Mouse (Mus musculus): ENCODE data around the gene Olfr543. TPM values are rescaled to one million over a fixed set of nuclear protein-coding genes. Genes with fewer than 3 reads are reported as not detected.
"Not testable (repeated sequence)": the region's sequence is repeated elsewhere in the genome, so short reads cannot be mapped to it uniquely, and the experiment has no call there.

The Olfr543 gene
- total and polyA plus RNA-seq, 2 experiments from 2014 or later = 0.23 TPM; not detected in 1

DNA sequence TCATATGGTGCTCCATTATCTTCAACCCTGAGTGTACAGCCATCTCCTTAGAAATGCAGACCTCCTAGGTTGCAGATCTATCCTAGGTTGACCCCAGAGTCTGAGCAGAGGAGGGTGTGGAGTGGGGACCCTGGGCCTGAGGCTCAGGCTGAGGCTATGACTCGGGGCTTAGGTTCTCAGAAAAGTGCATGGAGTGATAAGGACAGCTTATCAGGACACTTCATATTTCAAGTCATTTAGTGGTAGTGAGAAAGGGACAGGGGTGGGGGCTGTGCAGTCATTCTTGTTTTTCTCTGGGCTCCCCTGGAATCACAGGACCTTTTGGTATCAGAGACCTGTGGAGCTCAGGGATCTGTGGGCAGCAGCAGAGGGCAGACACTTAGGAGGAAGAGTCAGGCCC lies 4.6 kb upstream of the Olfr543 start:
- Histone ChIP-seq H3K9me3 (ENCODE audit: low read length) (no peaks in the 10 kb centered on the region), H3K36me3 (ENCODE audit: insufficient read depth) (no peaks in the 10 kb centered on the region), H3K9ac (no peak overlapping the region), H3K4me3 (ENCODE audit: low read depth, low read length) (no peak overlapping the region), H3K4me1 (ENCODE audit: insufficient read depth) (no peaks in the 10 kb centered on the region), H3K4me2 (ENCODE audit: low read depth) (no peak overlapping the region), H3K27me3 (ENCODE audit: insufficient read depth, low read length) (no peaks in the 10 kb centered on the region), H3K27ac (ENCODE audit: low read depth, low read length) (no peak overlapping the region)
- DNase-seq (no peak), ATAC-seq (no peak)
- TF ChIP-seq CTCF (IDR thresholded peaks at IDR 0.05; ENCODE audit: low read depth) = no peak
- 90% methylated on average over 1 of the region's 1 CpGs for WGBS

DNA sequence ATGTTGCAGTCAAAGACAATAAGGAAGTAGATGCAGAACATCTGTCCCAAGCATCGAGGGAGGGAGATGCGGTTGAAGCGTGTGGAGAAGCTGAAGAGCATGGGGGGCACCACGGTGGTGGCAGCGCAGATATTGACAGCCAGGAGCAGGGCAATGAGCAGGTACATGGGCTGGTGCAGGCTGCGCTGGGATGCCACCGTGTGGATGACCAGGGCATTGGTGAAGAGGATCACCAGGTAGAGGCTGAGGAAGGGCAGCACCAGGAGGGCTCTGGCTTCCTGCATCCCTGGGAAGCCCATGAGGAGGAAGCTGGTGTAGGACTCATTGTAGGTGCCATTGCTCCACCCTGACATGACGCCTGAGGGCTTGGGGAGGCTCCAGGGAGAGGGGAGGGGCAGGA lies 3.3 kb upstream of the Olfr543 start:
- not testable (repeated sequence) for H3K4me3 ChIP-seq (ENCODE audit: low read depth, low read length); DNase-seq; H3K9ac ChIP-seq; H3K27ac ChIP-seq (ENCODE audit: low read depth, low read length); H3K9me3 ChIP-seq (ENCODE audit: low read length); ATAC-seq; H3K4me2 ChIP-seq (ENCODE audit: low read depth); H3K4me1 ChIP-seq (ENCODE audit: insufficient read depth); H3K36me3 ChIP-seq (ENCODE audit: insufficient read depth); H3K27me3 ChIP-seq (ENCODE audit: insufficient read depth, low read length)
- 78% methylated on average over 7 of the region's 8 CpGs for WGBS

- no peak overlapping the region for H3K9ac ChIP-seq
- no peak for TF ChIP-seq CTCF (IDR thresholded peaks at IDR 0.05; ENCODE audit: low read depth)
- no peaks in the 10 kb centered on the region for H3K9me3 ChIP-seq (ENCODE audit: low read length)
- H3K4me3 ChIP-seq (ENCODE audit: low read depth, low read length) = no peak overlapping the region
- no peak overlapping the region for H3K4me2 ChIP-seq (ENCODE audit: low read depth)
- no peaks in the 10 kb centered on the region for H3K4me1 ChIP-seq (ENCODE audit: insufficient read depth)
- H3K27ac ChIP-seq (ENCODE audit: low read depth, low read length) = no peak overlapping the region
- WGBS = 85% methylated on average over 2 of the region's 2 CpGs
- ATAC-seq (no peak), DNase-seq (no peak)
- no peaks in the 10 kb centered on the region for H3K36me3 ChIP-seq (ENCODE audit: insufficient read depth)
- no peaks in the 10 kb centered on the region for H3K27me3 ChIP-seq (ENCODE audit: insufficient read depth, low read length)
These were observed 2.2 kb upstream of the Olfr543 start for GRCm38 (mm10) chr7:102483665-102484064.

- no peak for TF ChIP-seq CTCF (IDR thresholded peaks at IDR 0.05; ENCODE audit: low read depth)
- WGBS = 94% methylated on average over 4 of the region's 4 CpGs
- H3K36me3 ChIP-seq (ENCODE audit: insufficient read depth) = no peaks in the 10 kb centered on the region
These were observed 658 bp downstream of the Olfr543 start for GRCm38 (mm10) chr7:102480821-102481220.

DNA sequence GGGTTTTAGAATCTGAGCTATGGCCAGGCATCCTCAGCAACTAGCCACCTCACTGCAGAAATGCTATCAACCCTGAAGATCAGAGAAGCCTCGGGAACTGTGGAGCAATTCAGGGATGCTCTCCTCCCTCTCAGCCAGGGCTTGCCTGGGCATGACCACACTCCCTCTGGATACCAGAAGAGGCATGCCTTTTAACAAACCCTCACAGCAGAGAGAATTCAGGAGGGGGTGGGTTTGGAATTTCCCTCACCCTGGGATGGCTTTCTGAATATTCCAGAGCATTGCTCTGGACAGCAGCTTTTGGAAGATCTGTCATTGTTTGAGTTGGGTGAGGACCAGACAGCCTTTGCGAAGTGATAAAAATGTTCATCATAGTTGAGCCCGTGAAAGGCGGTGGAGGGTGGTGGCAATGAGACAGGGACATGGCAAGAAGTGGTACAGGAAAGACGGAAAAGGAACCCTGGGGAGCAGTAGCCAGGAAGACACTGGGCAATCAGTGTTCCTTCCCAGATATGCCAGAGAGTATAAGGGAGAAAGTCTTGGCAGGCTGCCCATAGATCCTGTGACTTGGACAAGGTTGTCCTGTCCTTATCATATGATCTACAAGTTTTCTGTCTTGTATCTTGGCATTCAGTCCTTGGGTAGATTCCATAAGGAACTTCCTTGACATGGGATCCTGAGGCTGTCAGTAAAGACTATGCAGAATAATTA lies 2.0 kb downstream of the Olfr543 start:
- ATAC-seq (no peak), DNase-seq (no peak)
- Histone ChIP-seq H3K9me3 (ENCODE audit: low read length) (no peaks in the 10 kb centered on the region), H3K27me3 (ENCODE audit: insufficient read depth, low read length) (no peaks in the 10 kb centered on the region), H3K4me3 (ENCODE audit: low read depth, low read length) (no peak overlapping the region), H3K4me1 (ENCODE audit: insufficient read depth) (no peaks in the 10 kb centered on the region), H3K4me2 (ENCODE audit: low read depth) (no peak overlapping the region), H3K27ac (ENCODE audit: low read depth, low read length) (no peak overlapping the region), H3K9ac (no peak overlapping the region), H3K36me3 (ENCODE audit: insufficient read depth) (no peaks in the 10 kb centered on the region)
- no peak for TF ChIP-seq CTCF (IDR thresholded peaks at IDR 0.05; ENCODE audit: low read depth)
- WGBS = 81% methylated on average over 5 of the region's 5 CpGs

More at GRCm38 (mm10) chr7:102480821-102481220, 658 bp downstream of the Olfr543 start:
- Histone ChIP-seq H3K9ac (no peak overlapping the region), H3K27me3 (ENCODE audit: insufficient read depth, low read length) (no peaks in the 10 kb centered on the region), H3K4me2 (ENCODE audit: low read depth) (no peak overlapping the region), H3K4me1 (ENCODE audit: insufficient read depth) (no peaks in the 10 kb centered on the region), H3K9me3 (ENCODE audit: low read length) (no peaks in the 10 kb centered on the region), H3K27ac (ENCODE audit: low read depth, low read length) (no peak overlapping the region), H3K4me3 (ENCODE audit: low read depth, low read length) (no peak overlapping the region)
- ATAC-seq (no peak), DNase-seq (no peak)

DNA sequence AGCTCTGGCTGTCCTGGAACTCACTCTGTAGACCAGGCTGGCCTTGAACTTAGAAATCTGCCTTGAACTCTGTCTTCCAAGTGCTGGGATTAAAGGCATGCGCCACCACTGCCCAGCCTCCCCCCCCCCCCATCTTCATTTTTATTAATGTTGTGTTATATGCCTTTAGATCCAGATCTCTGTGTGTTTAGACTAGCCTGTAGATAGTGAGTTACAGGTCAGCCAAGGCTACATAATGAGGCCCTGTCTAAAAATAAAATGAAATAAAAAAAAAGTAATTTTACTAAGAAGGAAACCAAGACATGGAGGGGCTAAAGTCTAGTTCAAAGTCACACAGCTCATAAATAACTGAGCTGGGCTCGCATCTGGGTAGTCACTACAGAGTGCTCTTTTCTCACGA lies 2.6 kb downstream of the Olfr543 start:
- no peak overlapping the region for H3K4me2 ChIP-seq (ENCODE audit: low read depth)
- no peaks in the 10 kb centered on the region for H3K9me3 ChIP-seq (ENCODE audit: low read length)
- 82% methylated on average over 3 of the region's 3 CpGs for WGBS
- TF ChIP-seq CTCF (IDR thresholded peaks at IDR 0.05; ENCODE audit: low read depth) = no peak
- no peaks in the 10 kb centered on the region for H3K36me3 ChIP-seq (ENCODE audit: insufficient read depth)
- H3K9ac ChIP-seq = no peak overlapping the region
- DNase-seq (no peak), ATAC-seq (no peak)
- H3K27me3 ChIP-seq (ENCODE audit: insufficient read depth, low read length) = no peaks in the 10 kb centered on the region
- H3K4me3 ChIP-seq (ENCODE audit: low read depth, low read length) = no peak overlapping the region
- no peak overlapping the region for H3K27ac ChIP-seq (ENCODE audit: low read depth, low read length)
- no peaks in the 10 kb centered on the region for H3K4me1 ChIP-seq (ENCODE audit: insufficient read depth)

GRCm38 (mm10) chr7:102478425-102478824 lies 3.1 kb downstream of the Olfr543 start:
- Histone ChIP-seq H3K9me3 (ENCODE audit: low read length) (no peaks in the 10 kb centered on the region), H3K4me2 (ENCODE audit: low read depth) (no peak overlapping the region), H3K9ac (no peak overlapping the region), H3K4me3 (ENCODE audit: low read depth, low read length) (no peak overlapping the region), H3K27me3 (ENCODE audit: insufficient read depth, low read length) (no peaks in the 10 kb centered on the region), H3K27ac (ENCODE audit: low read depth, low read length) (no peak overlapping the region), H3K4me1 (ENCODE audit: insufficient read depth) (no peaks in the 10 kb centered on the region), H3K36me3 (ENCODE audit: insufficient read depth) (no peaks in the 10 kb centered on the region)
- DNase-seq (no peak), ATAC-seq (no peak)
- 91% methylated on average over 4 of the region's 4 CpGs for WGBS
- no peak for TF ChIP-seq CTCF (IDR thresholded peaks at IDR 0.05; ENCODE audit: low read depth)

Measured in forebrain, postnatal 0 days (tissue).